Mouse (Mus musculus) erythroblast, adult 5-6 weeks (primary cell): Measurements from ENCODE around the gene Daw1. TPM values are rescaled to one million over a fixed set of nuclear protein-coding genes. Genes with fewer than 3 reads are reported as not detected.

Source experiments
- ATAC-seq: replicated peaks from 2 replicates; pipeline ENCODE4 v1.8.0; 2016; ENCODE audit warnings: moderate number of reproducible peaks, mild to moderate bottlenecking, moderate TSS enrichment, inconsistent platforms; ENCODE audit not compliant: poor library complexity, low FRiP score, severe bottlenecking
- total RNA-seq, 2 experiments: library from RNA; stranded (forward) in 1 of 2; stranded (reverse) in 1 of 2; fragments of 150-400 nt in 1 of 2; fragments of 200-764, 138-1000 nt in 1 of 2; gene quantifications; 2 replicates each; pipeline versions ENCODE4 v1.2.3 to v1.2.4; 2015 to 2017; ENCODE audit warnings: low replicate concordance in 2 of 2

Daw1 gene
- not detected in 2 replicates for total RNA-seq (2015; ENCODE audit: low replicate concordance)
- not detected in 2 replicates for total RNA-seq (2017; ENCODE audit: low replicate concordance)

- ATAC-seq = no peak
These were observed at the start of gene Daw1 for GRCm38 (mm10) chr1:83159603-83160002. Gene Daw1, plus strand, starts transcription at chr1:83159752.

DNA sequence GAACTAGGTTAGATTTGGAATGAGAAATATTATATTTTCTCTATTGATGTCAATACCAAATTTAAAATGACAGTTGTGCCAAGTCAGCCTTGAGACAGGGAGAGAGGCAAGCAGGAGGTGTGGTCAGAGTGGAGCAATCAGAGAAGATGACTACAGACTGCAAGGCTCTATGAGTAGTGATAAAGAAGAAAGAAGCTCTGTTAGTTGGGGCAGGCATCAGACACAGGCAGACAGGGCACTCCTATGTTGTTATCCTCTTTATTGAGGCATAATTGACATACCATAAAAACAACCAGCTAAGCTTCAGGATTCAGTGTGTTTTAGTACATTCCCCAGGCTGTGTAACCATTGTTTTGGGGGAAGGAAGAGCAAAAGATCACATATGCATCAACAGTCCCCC, 48.6 kb upstream of the Daw1 start:
- no peak for ATAC-seq

GRCm38 (mm10) chr1:83111726-83112125, 47.8 kb upstream of the Daw1 start:
- ATAC-seq = no peak

- no peak for ATAC-seq
These were observed 43.0 kb upstream of the Daw1 start, which contains the start of gene Ccl20 for GRCm38 (mm10) chr1:83116447-83117137. Gene Ccl20, plus strand, starts transcription at chr1:83116766.

- no peak for ATAC-seq
These were observed 42.3 kb upstream of the Daw1 start for GRCm38 (mm10) chr1:83117217-83117616.

DNA sequence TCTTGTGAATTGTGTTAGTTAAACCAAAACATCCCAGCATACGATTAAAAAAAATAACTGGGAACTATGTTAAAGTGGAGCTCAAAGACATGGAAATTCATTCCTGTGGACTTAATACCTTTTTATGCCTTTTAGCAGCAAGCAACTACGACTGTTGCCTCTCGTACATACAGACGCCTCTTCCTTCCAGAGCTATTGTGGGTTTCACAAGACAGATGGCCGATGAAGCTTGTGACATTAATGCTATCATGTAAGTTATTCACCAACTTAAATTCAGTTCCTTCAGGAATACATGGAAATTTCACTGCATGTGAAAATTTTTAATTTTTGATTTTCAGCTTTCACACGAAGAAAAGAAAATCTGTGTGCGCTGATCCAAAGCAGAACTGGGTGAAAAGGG, 41.9 kb upstream of the Daw1 start:
- no peak for ATAC-seq

- ATAC-seq = no peak
These were observed 39.6 kb upstream of the Daw1 start for GRCm38 (mm10) chr1:83119903-83120302.

GRCm38 (mm10) chr1:83120312-83120711, 39.2 kb upstream of the Daw1 start:
- ATAC-seq = no peak

- ATAC-seq = no peak
These were observed 36.4 kb upstream of the Daw1 start for GRCm38 (mm10) chr1:83123201-83123600.

DNA sequence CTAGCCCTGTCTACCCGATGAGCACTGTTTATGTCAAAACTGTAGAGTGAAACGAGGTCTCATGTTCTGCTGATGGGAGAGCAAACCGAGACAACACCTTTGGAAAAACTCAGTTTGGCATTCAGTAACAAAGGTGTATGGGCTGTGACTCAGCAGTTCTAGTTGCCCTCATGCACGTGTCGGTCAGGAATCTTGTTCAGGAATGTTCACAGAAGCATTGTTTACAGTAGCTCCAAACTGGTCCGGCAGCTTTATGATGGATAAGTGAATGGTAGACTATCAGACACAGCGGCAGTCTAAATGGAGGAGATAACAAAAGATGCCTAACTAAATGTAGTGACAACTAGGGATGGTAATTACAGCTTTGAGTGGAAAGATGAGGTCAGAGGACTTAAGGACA, 23.7 kb upstream of the Daw1 start:
- ATAC-seq = no peak

DNA sequence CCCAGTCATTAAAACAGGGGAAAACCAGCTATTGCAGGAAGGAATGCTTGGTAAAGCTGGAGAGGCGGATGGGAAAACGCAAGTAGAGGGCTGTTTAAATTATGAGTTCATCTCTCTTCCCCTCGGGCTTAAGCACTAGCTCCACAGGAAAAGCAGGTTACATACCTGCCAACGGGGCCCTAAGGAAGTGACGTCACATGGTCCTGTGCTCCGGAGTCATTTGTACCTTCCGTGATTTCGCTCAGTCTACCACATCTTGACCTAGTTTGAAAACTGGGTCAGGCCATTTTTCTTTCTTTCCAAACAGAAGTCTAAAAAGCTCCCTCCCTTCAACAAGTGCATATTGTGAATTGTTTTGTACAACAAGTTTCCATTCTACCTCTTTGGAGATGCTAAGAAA, 21.7 kb upstream of the Daw1 start:
- ATAC-seq = no peak

DNA sequence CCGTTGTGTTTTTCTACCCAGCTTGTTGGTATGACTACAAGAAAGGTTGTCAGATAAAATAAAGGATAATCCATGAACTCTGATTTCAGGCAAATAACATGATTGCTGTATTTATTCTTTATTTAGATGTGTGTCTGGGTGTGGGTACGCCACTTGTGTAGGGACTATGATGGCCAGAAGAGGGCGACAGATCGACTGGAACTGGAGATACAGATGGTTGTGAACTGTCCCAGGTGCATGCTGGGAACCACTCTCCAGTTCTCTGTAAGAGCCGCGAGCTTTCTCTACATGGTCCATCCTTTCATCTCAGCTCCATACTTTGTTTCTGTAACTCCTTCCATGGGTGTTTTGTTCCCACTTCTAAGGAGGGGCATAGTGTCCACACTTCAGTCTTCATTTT, 20.8 kb upstream of the Daw1 start:
- no peak for ATAC-seq

- ATAC-seq = no peak
These were observed 18.0 kb upstream of the Daw1 start for GRCm38 (mm10) chr1:83141510-83141909.

GRCm38 (mm10) chr1:83142055-83142454, 17.5 kb upstream of the Daw1 start:
- no peak for ATAC-seq

DNA sequence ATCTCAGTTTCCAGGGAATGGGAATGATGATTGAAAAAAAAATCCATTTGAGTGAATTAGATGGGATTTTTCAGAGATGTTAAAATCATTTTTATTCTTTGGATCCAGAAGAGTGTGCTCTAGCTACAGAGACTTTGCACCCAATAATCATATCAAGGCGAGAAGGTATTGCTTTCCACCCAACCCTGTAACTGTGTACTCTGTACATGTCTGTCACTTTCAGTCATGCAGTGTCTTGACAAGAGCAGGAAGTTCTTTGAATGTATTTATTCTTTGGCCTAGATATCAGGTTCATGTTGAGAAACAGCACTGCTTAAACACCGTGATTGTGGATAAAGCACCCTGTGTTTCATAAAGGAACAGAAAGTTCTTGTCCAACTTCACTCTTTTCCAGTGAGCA, 13.0 kb upstream of the Daw1 start:
- no peak for ATAC-seq

DNA sequence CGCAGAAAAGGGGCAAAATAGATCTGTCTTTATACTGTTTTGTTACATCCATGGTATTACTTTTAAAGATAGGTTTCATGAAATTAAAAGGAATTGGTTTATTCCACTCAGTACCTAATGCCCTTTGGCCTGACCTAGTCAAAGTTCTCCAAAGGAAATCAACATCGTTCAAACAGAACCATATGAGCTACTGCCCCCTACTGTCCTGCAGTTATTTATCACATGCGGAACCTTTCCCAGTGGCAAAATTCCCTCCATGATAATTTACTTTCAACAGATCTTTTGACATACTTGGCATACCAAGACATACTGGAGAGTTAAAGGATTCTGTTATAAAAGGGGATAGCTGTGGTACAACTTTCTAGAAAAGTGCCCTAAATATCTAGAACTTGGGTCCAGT, 9.3 kb upstream of the Daw1 start:
- no peak for ATAC-seq

DNA sequence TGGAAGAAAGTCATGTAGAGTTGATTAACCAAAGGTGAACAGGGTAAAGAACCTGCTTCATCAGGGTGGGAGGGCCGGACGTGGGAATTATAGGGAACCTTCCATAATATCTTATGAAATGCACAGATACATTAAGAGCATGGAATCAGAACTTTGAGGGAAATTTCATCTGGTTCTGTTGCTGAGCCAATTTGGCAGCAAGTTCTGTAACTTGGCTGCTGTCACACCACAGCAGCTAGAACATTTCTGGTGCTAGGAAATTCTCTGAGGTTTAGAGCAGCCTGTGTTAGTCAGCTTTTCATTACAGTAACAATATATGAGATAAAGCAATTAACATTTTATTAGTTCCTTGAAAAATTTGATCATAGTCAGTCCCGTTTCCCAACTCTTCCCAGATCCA, 6.6 kb upstream of the Daw1 start:
- ATAC-seq = no peak

- ATAC-seq = no peak
These were observed 2.7 kb upstream of the Daw1 start for GRCm38 (mm10) chr1:83156876-83157275.

DNA sequence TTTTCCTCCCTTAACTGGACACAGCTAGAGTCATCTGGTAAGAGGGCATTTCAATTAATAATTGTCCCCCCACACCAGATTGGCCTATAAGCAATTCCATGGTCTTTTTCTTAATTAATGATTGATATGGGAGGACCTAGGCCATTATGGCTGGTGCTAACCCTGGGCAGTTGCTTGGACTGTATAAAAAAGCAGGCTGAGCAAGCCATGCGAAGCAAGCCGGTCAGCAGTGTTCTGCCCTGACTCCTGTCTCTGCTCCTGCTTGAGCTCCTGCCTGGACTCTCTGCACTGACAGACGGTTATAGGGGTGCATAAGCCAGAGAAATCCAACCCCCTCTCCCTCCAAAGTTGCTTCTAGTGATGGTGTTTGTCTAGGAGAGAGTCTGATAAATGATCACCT, 2.1 kb downstream of the Daw1 start:
- ATAC-seq = no peak

DNA sequence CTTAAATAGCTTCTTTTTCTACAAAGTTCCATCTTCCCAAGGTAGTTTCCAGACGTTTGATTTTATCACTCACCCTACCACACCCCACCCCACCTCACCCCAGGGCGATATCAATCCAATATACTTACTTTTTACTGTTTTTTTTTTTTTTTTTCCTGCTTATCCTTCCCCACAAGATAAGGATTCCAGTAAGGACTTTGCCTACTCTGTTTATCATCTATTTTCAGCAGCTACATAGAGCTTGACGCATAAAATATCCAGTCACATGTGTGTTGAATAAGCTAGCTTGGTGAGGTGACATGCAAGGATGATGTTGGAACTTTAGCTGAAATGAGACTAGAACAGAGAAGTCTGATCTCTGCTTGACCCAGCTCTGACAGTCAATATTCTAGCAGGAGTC, 4.5 kb downstream of the Daw1 start:
- no peak for ATAC-seq

DNA sequence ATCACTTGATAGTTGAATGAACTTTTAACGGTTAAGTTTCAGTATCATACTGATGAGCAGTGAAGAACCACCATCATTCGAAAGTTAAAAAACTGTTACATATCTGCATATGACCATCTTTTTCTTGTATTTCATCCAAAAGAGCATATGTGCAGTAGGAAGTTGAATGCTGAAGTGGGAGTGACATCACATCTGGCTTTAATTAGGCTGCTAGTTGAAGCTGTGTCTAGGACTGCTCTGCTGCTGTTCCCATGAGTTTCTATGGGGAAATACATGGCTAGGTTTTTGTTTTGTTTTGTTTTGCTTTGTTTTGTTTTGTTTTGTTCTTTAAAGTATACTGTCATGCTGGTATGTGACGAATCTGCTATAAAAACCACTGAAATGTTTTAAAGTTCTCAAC, 9.6 kb downstream of the Daw1 start:
- ATAC-seq = no peak

DNA sequence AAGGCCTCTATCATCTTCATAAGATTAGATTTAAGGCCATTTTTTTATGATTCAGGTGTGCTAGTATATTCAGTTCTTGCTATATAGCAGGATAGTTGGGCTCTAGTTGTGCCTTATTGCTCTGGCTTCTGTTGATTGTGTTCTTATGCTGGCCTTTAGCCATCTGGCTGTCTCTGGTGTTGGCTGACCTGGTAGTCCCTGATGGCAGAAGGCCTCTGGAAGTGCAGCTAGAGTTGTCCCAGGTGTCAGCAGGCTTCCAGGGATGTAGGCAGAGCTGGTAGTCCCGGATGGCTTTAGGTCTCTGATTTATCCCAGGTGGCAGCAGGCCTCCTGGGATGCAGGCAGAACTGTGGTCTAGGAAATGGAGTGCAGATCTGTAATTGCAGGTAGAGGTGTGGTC, 16.4 kb downstream of the Daw1 start:
- no peak for ATAC-seq
